Mouse (Mus musculus): ENCODE measurements at regions not wholly inside any gene's neighbourhood (a gene's known extent, or its start where the extent isn't known, plus 50 kb on each side); places are given as distances from the start of the nearest gene placed in this dataset.
"Not testable (repeated sequence)": the region's sequence is repeated elsewhere in the genome, so short reads cannot be mapped to it uniquely, and the experiment has no call there.

DNA sequence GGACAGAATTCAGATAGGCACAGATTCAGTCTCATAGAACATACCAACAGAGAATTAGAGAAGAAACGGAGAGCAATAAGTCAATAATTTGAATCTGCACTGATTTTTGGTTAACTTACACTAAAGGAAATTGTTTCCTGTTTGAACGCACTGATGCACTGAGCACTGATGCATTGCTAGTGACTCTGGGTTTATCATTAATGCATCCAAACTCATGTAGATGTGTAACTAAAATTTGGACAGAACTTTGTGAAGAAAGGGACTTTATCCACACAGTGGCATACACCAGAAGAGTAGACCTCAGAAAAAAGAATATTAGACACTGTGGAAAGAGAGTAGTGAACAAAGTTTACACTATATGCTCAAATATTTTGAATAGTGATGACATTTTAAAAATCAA lies 364.2 kb downstream of the Casp12 start:
- DNase-seq (ENCODE audit: low read depth, low spot score), result no peak

DNA sequence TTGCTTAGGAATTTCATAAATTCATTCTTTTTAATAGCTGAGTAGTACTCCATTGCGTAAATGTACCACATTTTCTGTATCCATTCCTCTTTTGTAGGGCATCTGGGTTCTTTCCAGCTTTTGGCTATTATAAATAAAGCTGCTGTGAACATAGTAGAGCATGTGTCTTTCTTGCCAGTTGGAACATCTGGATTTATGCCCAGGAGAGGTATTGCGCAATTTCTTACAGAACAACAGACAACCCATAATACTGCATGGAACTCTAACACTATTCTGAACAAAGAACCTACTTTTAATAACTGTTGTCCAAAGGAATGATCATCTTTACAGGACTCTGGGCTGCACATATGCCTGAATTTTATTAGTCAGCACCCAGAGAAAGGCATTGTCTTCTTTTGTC lies 373.4 kb downstream of the Casp12 start:
- DNase-seq (ENCODE audit: low read depth, low spot score), result not testable (repeated sequence)

DNA sequence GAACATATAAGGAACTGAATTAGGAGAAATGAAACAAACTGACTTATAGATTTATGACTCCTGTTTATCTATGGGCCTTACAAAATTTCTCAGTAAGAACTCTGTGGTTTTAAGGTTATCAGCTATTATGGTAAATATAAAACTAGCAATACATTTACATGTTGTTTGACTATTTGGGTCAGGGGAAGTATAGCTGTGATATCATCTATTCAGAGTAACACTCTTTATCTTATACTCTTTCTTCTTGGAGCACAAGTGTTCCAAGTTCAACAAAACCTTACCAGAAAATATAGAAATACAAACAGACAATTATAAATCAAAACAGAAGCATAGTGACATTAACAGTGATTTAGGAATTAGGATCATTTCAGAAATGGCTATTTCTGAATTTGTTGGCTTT lies 383.6 kb downstream of the Casp12 start:
- DNase-seq (ENCODE audit: low read depth, low spot score), result no peak

- peak; percentile 34 for DNase-seq (ENCODE audit: low read depth, low spot score)
These were observed 407.6 kb downstream of the Casp12 start for GRCm38 (mm10) chr9:5752686-5753301.

DNA sequence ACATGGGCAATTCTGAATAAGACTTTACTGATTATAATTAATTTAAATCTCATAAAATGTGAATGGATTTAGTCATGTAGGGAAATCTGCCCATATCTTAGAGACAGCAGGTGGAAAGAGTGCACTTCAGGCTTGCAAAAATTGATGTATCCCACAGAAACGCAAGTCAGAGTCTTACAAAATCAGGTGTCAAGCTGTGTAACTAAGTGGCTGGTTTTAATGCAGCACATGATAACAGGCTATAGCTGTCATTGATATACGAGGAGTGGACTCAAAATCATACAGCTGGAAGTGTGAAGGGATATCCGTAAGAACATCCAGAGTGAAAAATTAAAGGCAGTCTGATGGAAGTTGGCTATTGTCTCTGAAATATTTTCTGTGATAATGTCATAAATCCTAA lies 408.6 kb downstream of the Casp12 start:
- no peak for DNase-seq (ENCODE audit: low read depth, low spot score)

- peak; percentile 40 for DNase-seq (ENCODE audit: low read depth, low spot score)
These were observed 407.2 kb upstream of the Pdgfd start for GRCm38 (mm10) chr9:5761215-5761614.

GRCm38 (mm10) chr9:5769927-5770326 lies 398.5 kb upstream of the Pdgfd start:
- DNase-seq (ENCODE audit: low read depth, low spot score), result no peak

DNA sequence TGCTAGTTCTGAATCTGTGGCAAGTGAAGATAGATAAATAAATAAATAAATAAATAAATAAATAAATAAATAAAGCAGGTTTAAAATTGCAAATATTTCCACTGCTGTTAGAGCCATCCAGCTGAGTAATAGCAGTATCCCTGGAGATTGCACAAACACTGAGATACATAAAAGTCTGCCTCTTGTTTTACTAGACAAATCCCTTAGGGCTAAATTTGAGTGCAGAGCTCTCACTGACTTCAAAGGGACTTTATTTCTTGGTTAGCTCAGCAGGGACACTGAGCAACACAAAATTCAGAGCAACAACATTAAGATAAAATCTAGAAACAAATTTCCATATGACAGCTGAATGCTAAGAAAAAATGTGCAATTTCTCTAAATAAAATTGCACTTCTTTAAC lies 397.2 kb upstream of the Pdgfd start:
- no peak for DNase-seq (ENCODE audit: low read depth, low spot score)

Data from brain, embryonic 18.5 days (tissue).